Comparison of ENCODE assay signal across 15 mouse cellular contexts in the genomic region with DNA sequence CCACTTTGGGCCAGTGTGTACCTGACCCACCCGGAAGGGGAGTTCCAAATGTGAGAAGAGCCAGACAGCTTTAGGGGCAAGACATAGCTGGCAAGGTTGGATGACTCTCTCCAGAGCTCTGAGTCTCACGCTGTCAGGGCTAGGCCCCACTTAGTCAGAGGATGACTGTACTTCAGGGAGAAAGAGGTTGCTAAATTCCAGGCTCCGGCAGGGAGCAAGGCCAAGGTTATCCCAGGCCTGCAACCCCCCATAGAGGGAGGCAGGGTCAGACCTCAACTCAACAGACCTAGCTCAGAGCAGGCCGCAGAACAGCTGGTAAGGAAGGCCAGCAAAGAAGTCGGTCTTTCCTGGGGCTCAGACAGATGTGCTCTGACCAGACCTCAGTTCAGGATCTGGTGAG.
A peak's percentile ranks its signal among the peaks of the same experiment; 100 is the strongest.
DNase-seq lines count a peak whose midpoint lies in the region.
"Had no signal": no experiment of that assay in that cellular context is flagged by ENCODE, and none has a peak within 500 bp of the region (broad histone marks: within the 10 kb centered on the region; RNA-seq: fewer than 3 reads in every experiment).

No protein-coding gene starts in this region.

- DNase-seq in 3134 (ENCODE audit: extremely low read depth, insufficient read length, low spot score) (peak; percentile 46), 3T3-L1 (ENCODE audit: low read depth, low spot score) (peak; percentile 65)
- peak; percentile 62 for DNase-seq in adrenal gland, postnatal 10 days
- peak; percentile 63 for DNase-seq in fibroblast of lung, adult 2 months (ENCODE audit: low read depth)
- no peak for DNase-seq in layer of hippocampus, adult 18-20 months (ENCODE audit: low spot score in 2 of 2)
- DNase-seq in retina, embryonic 14.5 days (ENCODE audit: low spot score) = no peak
- DNase-seq in gastrocnemius, postnatal 10 days = no peak
- DNase-seq: cerebellum, adult 11 months; gastrocnemius, adult 2 months; kidney, adult 9 months; kidney, postnatal 36 days; liver; right cerebral cortex, postnatal 25 days; spleen, adult 18-20 months; thymus, postnatal 36 days had no signal

Comparison
In these comparisons a context has a peak if more than half of its experiments do, and no peak if none do; other contexts are left out.
1. DNase-seq: peak in 3134 (single experiment), 3T3-L1 (single experiment), adrenal gland, postnatal 10 days (single experiment) and fibroblast of lung, adult 2 months (single experiment); none in layer of hippocampus, adult 18-20 months (0 of 2), retina, embryonic 14.5 days (single experiment) and gastrocnemius, postnatal 10 days (single experiment).